Mouse (Mus musculus) G1E (cell line): ENCODE measurements around the gene Adap1. TPM values are rescaled to one million over a fixed set of nuclear protein-coding genes. Genes with fewer than 3 reads are reported as not detected.

Source experiments
- ATAC-seq: 2 replicates; pipeline ENCODE4 v1.8.0; 2016; ENCODE audit warnings: mild to moderate bottlenecking; ENCODE audit not compliant: insufficient number of reproducible peaks, poor library complexity, low FRiP score, severe bottlenecking; ENCODE audit errors: extremely low read depth
- DNase-seq: peaks from one replicate; pipeline ENCODE4 v3.0.0; 2012; ENCODE audit warnings: low spot score
- H3K27me3 ChIP-seq: 2 replicates; pipeline ENCODE4 v1.6.1; 2012; ENCODE audit warnings: mild to moderate bottlenecking, low read length, inconsistent platforms; ENCODE audit not compliant: insufficient read depth
- H3K36me3 ChIP-seq: replicated peaks from 2 replicates; pipeline ENCODE3; 2012; ENCODE audit warnings: mild to moderate bottlenecking, inconsistent platforms
- H3K4me1 ChIP-seq: 2 replicates; pipeline ENCODE4 v1.6.1; 2012; ENCODE audit warnings: low read depth, low read length, inconsistent platforms, mixed read lengths; ENCODE audit not compliant: insufficient read depth
- H3K4me3 ChIP-seq: 2 replicates; pipeline ENCODE4 v1.5.1; 2012; ENCODE audit warnings: low read depth, mild to moderate bottlenecking, inconsistent platforms, low read length, moderate library complexity, mixed read lengths
- H3K9me3 ChIP-seq: replicated peaks from 2 replicates; pipeline ENCODE4 v1.6.1; 2012; ENCODE audit warnings: inconsistent platforms
- CTCF ChIP-seq: IDR thresholded peaks from 2 replicates; pipeline ENCODE4 v1.5.1; 2012; ENCODE audit warnings: low read depth, low read length, inconsistent platforms, mixed read lengths
- GATA1 ChIP-seq: IDR thresholded peaks from 2 replicates; pipeline ENCODE4 v1.6.1; 2012; ENCODE audit warnings: borderline replicate concordance, low read length, inconsistent platforms, mixed read lengths
- GATA2 ChIP-seq: IDR thresholded peaks from 2 replicates; pipeline ENCODE4 v1.6.1; 2012; ENCODE audit warnings: low read depth, low read length, inconsistent platforms, borderline replicate concordance
- POLR2AphosphoS5 ChIP-seq: IDR thresholded peaks from 2 replicates; pipeline ENCODE4 v1.6.1; 2012; ENCODE audit warnings: low read depth, low read length, inconsistent platforms; ENCODE audit not compliant: insufficient replicate concordance
- TAL1 ChIP-seq: conservative IDR thresholded peaks from 2 replicates; pipeline ENCODE4 v1.6.1; 2012; ENCODE audit warnings: low read depth, low read length, inconsistent platforms, mixed read lengths
- polyA plus RNA-seq: library from polyadenylated mRNA; stranded (reverse); fragments of >175 nt; gene quantifications from 2 replicates; pipeline ENCODE4 v1.2.3, GENCODE M21; 2012
- total RNA-seq, 2 experiments: library from RNA; stranded (forward) in 1 of 2; stranded (reverse) in 1 of 2; fragments of 200-1000 nt in 1 of 2; fragments of >200 nt in 1 of 2; fragmentation: Nextera tagmentation in 1 of 2; gene quantifications; 2 replicates each; pipeline ENCODE4 v1.2.3; 2014 to 2017

Adap1 gene
- total and polyA plus RNA-seq, 3 experiments = 1.4 to 2.3 (median 1.8) TPM

DNA sequence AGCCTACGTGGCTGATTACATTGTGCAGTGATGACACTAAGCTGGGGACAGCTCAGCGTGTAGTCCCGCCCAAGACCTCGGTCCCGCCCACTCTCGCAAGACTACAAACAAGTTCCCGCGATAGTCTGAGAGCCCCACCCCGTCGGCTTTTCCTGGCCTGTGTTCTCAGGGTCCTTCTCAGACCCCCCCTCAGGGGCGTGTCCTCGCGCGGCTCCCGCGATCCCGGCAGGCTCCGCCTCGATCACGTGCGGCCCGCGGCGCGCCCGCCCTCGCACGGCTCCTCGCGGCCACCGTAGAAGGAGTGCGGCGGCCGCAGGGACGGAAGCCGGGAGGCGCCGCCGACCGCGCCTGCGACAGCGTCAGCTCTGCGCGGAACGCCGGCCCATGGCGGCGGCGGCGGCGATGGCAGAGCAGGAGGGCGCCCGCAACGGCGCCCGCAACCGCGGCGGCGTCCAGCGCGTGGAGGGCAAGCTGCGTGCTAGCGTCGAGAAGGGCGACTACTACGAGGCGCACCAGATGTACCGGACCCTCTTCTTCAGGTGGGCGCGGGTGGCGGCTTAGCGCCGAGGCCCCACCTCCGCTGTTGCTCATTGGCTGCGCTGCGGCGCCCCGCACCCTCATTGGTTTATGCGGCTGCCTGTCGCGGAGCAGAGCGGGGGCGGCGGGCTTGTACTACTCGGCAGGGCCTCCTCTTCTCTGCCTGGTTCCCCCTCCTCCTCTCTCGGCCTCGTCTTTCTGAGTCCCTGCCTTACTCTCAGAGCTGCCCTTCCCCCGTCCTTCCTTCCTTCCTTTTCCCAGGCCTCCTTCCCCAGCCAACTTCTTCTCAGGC is 73.1 kb downstream of the Adap1 start, which contains the start of gene Get4:
Gene Get4, plus strand, starts transcription at position 244 of the 829 bp plus-strand sequence.
- H3K4me3 ChIP-seq = peak within 1 kb of the TSS; percentile 86
- no peak for TF ChIP-seq POLR2AphosphoS5
- TF ChIP-seq CTCF = no peak
- TF ChIP-seq TAL1 = no peak
- no peak for TF ChIP-seq GATA2
- TF ChIP-seq GATA1 = no peak
- H3K4me1 ChIP-seq = peaks cover 68% of the 10 kb centered on the region
- ATAC-seq = peak; percentile 77
- peak; percentile 97 for DNase-seq
- no peaks in the 10 kb centered on the region for H3K27me3 ChIP-seq
- no peaks in the 10 kb centered on the region for H3K9me3 ChIP-seq
- peaks cover 79% of the 10 kb centered on the region for H3K36me3 ChIP-seq

DNA sequence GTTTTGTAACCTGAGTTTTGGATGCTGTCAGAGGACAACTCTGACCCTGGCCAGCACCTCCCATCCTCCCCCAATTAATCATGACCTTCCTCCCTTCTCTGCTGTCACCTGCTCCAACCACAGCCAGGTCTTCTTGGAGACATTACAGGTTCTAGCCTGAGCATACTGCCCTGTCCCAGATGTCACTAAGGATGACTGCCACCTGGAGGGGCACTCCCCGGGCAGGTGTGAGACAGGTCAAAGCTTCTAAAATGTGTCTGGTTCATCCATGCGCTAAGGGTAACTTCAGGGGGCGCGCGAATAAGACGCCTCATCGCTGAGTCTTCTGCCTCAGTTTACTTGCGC is 73.7 kb downstream of the Adap1 start:
- TF ChIP-seq GATA2 (no peak), POLR2AphosphoS5 (0 out of 2 replicates have a peak, but pooled peaks have one; percentile 47)
- H3K36me3 ChIP-seq = peaks cover 79% of the 10 kb centered on the region
- no peak for DNase-seq
- H3K4me1 ChIP-seq = peaks cover 67% of the 10 kb centered on the region
- peak overlapping the region; percentile 86 for H3K4me3 ChIP-seq
- no peak for ATAC-seq
- H3K9me3 ChIP-seq = no peaks in the 10 kb centered on the region
- H3K27me3 ChIP-seq = no peaks in the 10 kb centered on the region

DNA sequence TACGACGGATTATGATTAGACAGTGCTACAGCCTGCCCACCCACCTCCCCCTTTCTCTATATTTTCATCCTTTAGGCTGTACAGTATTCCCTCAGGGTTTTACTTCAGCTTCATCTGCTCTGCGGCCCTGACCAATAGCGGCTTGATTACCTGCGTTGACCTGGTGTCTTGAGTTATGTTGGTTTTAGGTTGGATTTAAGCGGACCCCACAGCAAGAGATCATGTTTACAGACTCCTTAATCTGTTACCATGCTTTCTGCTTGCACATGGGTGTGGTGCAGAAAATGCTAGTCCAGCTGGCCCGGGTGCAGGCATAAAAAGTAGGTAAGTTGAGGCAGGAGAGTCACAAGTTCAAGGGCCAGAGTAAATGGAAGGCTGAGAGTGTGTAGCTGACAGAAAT is 74.1 kb downstream of the Adap1 start:
- H3K27me3 ChIP-seq = no peaks in the 10 kb centered on the region
- no peak for TF ChIP-seq POLR2AphosphoS5
- no peak for TF ChIP-seq GATA2
- no peak for TF ChIP-seq TAL1
- no peak for TF ChIP-seq CTCF
- no peak for TF ChIP-seq GATA1
- H3K4me1 ChIP-seq = peaks cover 68% of the 10 kb centered on the region
- ATAC-seq = no peak
- peak overlapping the region; percentile 86; the same call in 1 of the 2 replicates for H3K4me3 ChIP-seq
- H3K36me3 ChIP-seq = peaks cover 79% of the 10 kb centered on the region
- no peak for DNase-seq
- no peaks in the 10 kb centered on the region for H3K9me3 ChIP-seq

DNA sequence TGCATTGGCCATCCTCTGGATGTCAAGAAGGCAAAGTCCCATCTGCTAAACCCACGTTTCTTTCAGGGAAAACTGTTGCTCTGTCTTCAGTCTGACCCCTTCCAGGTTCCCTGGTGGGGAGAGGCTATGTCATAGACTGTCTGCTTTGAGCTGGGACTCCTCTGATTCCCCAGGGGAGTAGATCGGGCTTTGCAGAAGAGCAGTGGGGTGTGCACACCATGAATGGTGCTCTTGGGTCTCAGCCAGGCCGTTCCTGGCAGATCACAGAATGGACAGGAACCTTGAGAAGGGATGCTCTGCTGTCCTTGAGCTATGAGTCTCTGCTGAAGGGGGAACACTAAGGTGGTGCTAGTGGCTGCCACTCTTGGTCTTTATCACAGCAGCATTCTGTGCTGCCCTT is 76.6 kb downstream of the Adap1 start:
- DNase-seq (no peak), ATAC-seq (no peak)
- Histone ChIP-seq H3K4me1 (peaks cover 53% of the 10 kb centered on the region), H3K27me3 (no peaks in the 10 kb centered on the region), H3K9me3 (no peaks in the 10 kb centered on the region), H3K36me3 (peaks cover 82% of the 10 kb centered on the region), H3K4me3 (no peak overlapping the region)
- TF ChIP-seq POLR2AphosphoS5 (no peak), GATA1 (no peak), TAL1 (no peak), GATA2 (no peak), CTCF (no peak)

DNA sequence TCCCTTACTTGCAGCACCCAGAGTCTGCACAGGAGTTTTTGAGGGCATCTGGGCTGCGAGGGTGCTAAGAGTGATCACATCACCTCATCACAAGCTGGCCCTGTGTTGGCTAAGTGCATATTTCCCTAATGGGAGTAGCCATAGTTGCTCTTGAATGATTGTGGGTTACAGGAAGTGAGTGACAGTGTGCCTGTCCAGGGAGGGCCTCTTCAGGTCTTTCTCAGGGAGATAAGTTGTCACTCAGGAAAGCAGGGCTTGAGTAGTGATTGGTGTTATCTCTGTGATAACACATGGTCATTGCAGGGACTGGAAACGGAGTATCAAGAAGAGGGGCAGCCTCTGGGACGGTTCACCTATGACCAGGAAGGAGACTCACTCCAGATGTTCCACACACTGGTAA is 77.7 kb downstream of the Adap1 start:
- H3K4me3 ChIP-seq = no peak overlapping the region
- H3K36me3 ChIP-seq = peaks cover 88% of the 10 kb centered on the region
- ATAC-seq (peak; percentile 64), DNase-seq (peak; percentile 27)
- H3K4me1 ChIP-seq = peaks cover 44% of the 10 kb centered on the region
- H3K9me3 ChIP-seq = no peaks in the 10 kb centered on the region
- no peaks in the 10 kb centered on the region for H3K27me3 ChIP-seq
- no peak for TF ChIP-seq CTCF
- no peak for TF ChIP-seq GATA2
- TF ChIP-seq GATA1 = no peak
- TF ChIP-seq TAL1 = peak; percentile 67
- TF ChIP-seq POLR2AphosphoS5 = no peak

DNA sequence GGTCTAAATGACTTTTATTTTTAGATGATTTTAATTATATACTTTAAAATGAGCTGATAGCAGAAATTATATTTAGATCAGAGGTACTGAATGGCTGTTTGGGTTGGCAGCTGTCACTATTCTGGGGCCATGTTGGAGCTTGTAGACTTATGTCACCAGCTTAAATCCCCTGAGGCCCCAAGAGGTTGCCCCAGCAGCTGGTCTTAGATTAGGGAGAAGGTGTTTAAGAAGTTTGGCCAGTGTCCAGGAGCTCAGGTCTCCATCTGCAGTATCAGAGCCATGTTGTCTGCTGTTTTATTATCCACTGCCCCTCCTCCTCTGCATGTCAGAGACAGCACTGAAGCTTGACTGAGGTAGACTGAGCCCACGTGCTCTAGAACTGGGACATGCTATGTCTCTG is 82.0 kb downstream of the Adap1 start:
- Histone ChIP-seq H3K9me3 (no peaks in the 10 kb centered on the region), H3K36me3 (peaks cover 100% of the 10 kb centered on the region), H3K4me3 (no peak overlapping the region), H3K4me1 (peaks cover 35% of the 10 kb centered on the region), H3K27me3 (no peaks in the 10 kb centered on the region)
- ATAC-seq = no peak
- no peak for DNase-seq
- no peak for TF ChIP-seq TAL1
- TF ChIP-seq GATA2 = no peak
- no peak for TF ChIP-seq CTCF
- no peak for TF ChIP-seq POLR2AphosphoS5
- no peak for TF ChIP-seq GATA1
